Mouse (Mus musculus): ENCODE data around the gene Btbd9.

DNA sequence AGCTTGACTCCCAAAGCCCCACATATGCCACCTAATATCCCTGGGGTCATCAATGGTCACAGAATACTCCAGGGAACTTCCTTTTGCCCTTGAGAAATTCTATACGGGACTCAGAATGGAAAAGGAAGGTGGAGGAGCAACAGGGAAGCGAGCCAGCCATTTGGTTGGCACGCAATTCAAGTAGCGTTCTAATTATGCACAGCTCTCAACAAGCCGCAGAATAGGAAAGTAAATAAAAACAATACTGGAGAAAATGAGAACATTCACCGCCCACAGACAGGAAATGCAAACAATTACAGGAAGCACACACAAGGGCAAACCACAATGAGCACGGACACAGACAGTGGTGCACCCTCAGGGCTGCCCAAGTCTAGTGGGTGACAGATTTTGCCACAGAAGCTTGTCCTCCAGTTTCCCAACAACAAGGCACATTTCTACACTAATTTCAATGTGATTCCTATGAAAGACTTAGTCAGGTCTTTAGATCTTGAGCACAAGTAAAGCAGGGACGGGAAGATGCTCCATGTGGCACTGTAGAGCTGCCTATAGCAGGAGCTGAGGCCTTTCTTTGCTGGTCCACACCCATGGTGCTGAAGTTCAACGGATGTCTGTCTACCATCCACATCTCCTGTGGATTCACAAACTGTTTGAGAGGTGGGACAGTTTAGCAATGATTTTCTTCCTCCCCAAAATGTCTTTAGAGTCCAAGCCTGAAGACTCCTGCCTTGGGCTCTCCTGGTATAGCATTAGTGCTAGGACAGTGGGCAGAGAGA is 232.4 kb downstream of the Btbd9 start:
- TF ChIP-seq POLR2A (IDR thresholded peaks at IDR 0.05; ENCODE audit: extremely low read depth, insufficient read depth, low read length) (no peak), CTCF (IDR thresholded peaks at IDR 0.05; ENCODE audit: extremely low read depth, insufficient read depth, low read length) (no peak)
